Mouse (Mus musculus): ENCODE results near the gene Gm10188.

Gm10188 gene

GRCm38 (mm10) chr1:132191786-132192680 is 37.5 kb downstream of the Gm10188 start:
- DNase-seq, result no peak

DNA sequence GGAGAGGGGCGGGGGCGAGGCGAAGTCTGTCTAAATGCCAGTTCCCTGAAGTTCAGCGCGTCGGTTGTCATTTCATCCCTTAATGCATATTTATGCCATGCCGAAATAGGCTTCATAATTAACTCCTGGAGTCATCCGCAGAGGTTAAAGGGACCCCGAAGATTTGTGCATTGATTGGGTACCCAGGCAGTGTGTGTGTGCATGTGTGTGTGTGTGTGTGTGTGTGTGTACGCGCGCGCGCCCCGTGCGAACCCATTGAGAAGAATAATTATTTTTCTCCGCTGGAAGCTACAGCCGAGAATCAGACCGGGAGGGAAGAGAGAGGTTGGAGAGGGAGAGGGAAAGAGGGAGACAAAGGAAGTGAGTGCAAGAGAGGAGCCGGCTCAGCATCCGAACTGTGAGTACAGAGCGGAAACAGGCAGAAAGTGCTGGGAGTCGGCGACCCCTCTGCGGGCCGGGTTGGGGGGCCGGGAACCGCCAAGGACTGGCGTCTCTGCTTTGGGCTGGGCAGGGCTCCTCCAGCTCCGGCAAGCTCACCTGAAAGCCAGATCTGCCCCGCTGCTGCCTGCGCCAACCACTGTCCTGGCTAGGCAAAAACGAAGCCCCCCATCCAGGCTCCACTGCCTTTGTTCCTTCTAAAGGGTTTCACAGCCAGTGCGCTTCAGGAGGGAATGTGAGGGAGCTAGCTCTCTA is 38.3 kb downstream of the Gm10188 start, which contains the start of the genes Lemd1 and AC124108.1:
TSS of gene Lemd1 (plus strand) at position 339 of the 693 bp plus-strand sequence.
TSS of gene AC124108.1 (plus strand) at position 365 of the 693 bp plus-strand sequence.
- DNase-seq, result no peak

GRCm38 (mm10) chr1:132190621-132191092 is 38.9 kb downstream of the Gm10188 start:
- DNase-seq, result no peak

- DNase-seq, result no peak
Observed at GRCm38 (mm10) chr1:132190040-132190513, 39.5 kb downstream of the Gm10188 start.

DNA sequence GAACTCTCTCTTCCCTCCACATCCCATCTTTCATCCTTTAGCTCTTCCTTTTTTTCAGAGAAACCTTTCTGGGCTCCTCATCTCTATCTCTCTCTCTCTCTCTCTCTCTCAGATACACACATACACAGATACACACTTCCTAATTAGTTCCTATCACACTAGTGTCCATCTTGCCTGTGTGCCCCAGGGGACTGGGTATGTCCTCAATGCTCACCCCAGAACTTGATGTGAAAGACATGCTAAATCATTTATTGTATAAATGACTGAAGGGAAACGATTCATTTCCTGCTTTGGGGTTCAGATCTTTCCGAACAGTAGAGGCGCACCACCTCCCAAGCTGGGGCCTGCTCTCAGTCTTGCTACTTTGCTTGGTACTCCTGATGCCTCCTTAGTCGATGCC is 40.3 kb downstream of the Gm10188 start:
- no peak for DNase-seq

DNA sequence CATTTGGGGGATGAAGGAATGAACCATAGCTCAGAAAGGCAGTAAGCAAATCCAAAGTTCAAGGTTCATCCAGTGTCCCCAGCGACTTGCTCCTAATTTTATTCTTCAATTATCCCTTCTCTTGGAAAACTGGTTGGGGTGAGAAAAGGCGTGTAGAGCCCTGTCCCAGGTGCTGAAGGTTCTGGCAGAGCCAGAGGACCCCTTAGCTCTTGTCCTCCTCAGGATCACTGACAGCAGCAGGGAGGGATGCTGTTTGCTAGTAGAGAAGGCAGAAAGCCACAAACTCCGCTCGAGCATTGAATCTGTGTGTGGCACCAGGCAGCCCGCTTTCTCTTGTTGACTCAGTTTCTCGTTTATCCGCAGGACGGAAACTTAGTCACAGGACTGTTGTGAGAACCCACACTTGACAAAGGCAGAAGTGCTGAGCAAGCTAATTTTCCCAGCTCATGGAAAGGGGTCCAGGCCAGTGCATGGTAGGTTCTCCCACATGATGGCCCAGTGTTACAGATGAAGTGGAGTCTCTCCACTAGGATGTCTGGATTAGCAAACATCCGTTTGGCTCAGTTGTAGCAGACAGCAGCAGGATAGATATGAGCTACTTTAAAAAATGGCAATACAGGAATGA is 41.0 kb downstream of the Gm10188 start:
- DNase-seq, result no peak

- DNase-seq, result no peak
Observed at GRCm38 (mm10) chr1:132186303-132186702, 43.3 kb downstream of the Gm10188 start.

Data from cerebellum, adult 9-10 months (tissue).